Mouse (Mus musculus): ENCODE data around the gene Akirin2.

Gene Akirin2

GRCm38 (mm10) chr4:34584871-34585607, 34.3 kb downstream of the Akirin2 start:
- DNase-seq (ENCODE audit: low read depth, low spot score), result no peak

- no peak for DNase-seq (ENCODE audit: low read depth, low spot score)
Measured at GRCm38 (mm10) chr4:34603123-34603522, 52.4 kb downstream of the Akirin2 start.

GRCm38 (mm10) chr4:34606658-34607057, 55.9 kb downstream of the Akirin2 start:
- no peak for DNase-seq (ENCODE audit: low read depth, low spot score)

GRCm38 (mm10) chr4:34613571-34614145, 62.9 kb downstream of the Akirin2 start:
- DNase-seq (ENCODE audit: low read depth, low spot score), result no peak

- peak; percentile 84 for DNase-seq (ENCODE audit: low read depth, low spot score)
Measured at GRCm38 (mm10) chr4:34614630-34615094, 63.9 kb downstream of the Akirin2 start, which contains the start of the genes Orc3 and Rars2. Gene Orc3 (minus strand): TSS chr4:34614944. Gene Rars2 (plus strand): TSS chr4:34614957.

- no peak for DNase-seq (ENCODE audit: low read depth, low spot score)
Measured at GRCm38 (mm10) chr4:34615303-34615702, 64.6 kb downstream of the Akirin2 start.

GRCm38 (mm10) chr4:34616146-34616545, 65.4 kb downstream of the Akirin2 start:
- DNase-seq (ENCODE audit: low read depth, low spot score), result no peak

Measured in brain, embryonic 18.5 days (tissue).